Mouse (Mus musculus): Measurements from ENCODE around the gene Vps50.
"Not testable (repeated sequence)": the region's sequence is repeated elsewhere in the genome, so short reads cannot be mapped to it uniquely, and the experiment has no call there.

DNA sequence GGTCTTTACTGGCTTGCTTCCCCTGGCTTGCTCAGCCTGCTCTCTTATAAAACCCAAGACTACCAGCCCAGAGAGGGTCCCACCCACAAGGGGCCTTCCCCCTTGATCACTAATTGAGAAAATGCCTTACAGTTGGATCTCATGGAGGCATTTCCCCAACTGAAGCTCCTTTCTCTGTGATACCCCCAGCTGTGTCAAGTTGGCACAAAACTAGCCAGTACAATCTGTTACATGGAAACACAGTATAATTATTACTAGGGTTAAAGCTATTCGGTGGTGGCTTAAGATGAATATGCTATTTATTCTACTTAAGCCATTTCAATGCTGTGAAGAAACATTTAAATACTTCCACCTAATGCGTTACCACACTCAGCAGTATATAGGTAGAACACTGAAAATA is 10.0 kb downstream of the Vps50 start:
- not testable (repeated sequence) for TF ChIP-seq MAFK (IDR thresholded peaks at IDR 0.05; ENCODE audit: insufficient replicate concordance, low read length); CHD2 (IDR thresholded peaks at IDR 0.05; ENCODE audit: low read length); CTCF (conservative IDR thresholded peaks at IDR 0.05 in 1 of 2, IDR thresholded peaks at IDR 0.05 in 1 of 2; ENCODE audit: low read depth in 2 of 2, low read length in 2 of 2); USF2 (conservative IDR thresholded peaks at IDR 0.05; ENCODE audit: low read depth, low read length); TCF12 (IDR thresholded peaks at IDR 0.05; ENCODE audit: low read depth, low read length); POLR2A (IDR thresholded peaks at IDR 0.05; ENCODE audit: low read depth, low read length); EP300 (IDR thresholded peaks at IDR 0.05; ENCODE audit: low read length); NRF1 (IDR thresholded peaks at IDR 0.05; ENCODE audit: low read depth, low read length); MAX (IDR thresholded peaks at IDR 0.05; ENCODE audit: low read length); SIN3A (IDR thresholded peaks at IDR 0.05; ENCODE audit: low read length); ZKSCAN1 (IDR thresholded peaks at IDR 0.05; ENCODE audit: borderline replicate concordance, low read depth, low read length); ZNF384 (IDR thresholded peaks at IDR 0.05; ENCODE audit: low read depth, low read length)

All from CH12.LX (cell line).